Mouse (Mus musculus): Measurements from ENCODE around the gene Meis3.
A peak's percentile ranks its signal among the peaks of the same experiment; 100 is the strongest.

Meis3 gene

DNA sequence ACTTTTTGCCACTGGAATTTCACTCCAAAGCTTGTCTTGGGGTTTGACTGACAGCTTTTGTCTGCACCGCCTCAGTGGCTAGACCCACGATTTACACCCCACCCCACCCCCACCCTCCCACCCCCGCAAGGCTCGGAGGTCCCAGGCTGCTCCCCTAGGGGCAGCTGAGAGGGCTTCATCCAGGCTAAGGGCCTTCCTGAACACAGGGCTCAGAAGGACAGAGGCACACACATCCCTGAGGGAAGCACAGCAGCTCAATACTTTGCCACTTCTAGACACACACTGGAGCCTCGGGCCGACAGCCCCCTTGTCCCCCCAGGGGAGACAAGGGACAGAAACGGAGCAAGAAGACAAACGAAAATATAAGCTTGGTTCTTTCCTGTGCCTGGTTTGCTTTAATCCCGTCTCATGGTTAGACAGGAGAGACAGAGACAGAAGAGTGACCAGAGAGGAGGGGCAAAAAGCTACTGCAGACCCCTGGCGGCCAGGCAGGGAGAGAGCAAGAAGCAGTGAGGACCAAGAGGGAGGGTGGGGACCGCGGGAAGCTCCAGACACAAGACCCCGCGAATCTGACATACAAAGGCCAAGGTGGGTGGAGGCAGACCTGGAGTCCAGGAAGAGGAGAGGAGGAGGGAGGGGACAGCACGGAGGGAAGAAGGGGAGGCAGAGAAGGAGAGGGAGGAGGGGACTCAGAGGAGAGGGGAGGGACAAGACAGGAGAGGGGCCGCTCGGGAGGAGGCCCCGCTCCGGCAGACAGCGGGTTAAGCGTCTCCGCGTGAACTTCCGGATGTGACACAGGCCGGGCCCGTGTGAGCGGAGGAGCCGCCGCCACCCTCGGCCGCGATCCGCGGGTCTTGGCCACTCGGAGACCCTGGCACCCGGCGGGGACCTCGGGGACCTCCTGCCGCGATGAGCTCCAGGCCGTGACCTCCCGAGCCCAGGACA lies at the start of gene Meis3:
TSS of gene Meis3 (plus strand) at position 494 of the 945 bp plus-strand sequence.
- DNase-seq, result peak; percentile 87

- no peak for DNase-seq
These were observed 49.1 kb upstream of the Meis3 start for GRCm38 (mm10) chr7:16125829-16126228.

- DNase-seq, result no peak
These were observed 46.5 kb upstream of the Meis3 start for GRCm38 (mm10) chr7:16128344-16128743.

GRCm38 (mm10) chr7:16128899-16129298 lies 46.0 kb upstream of the Meis3 start:
- DNase-seq, result no peak

DNA sequence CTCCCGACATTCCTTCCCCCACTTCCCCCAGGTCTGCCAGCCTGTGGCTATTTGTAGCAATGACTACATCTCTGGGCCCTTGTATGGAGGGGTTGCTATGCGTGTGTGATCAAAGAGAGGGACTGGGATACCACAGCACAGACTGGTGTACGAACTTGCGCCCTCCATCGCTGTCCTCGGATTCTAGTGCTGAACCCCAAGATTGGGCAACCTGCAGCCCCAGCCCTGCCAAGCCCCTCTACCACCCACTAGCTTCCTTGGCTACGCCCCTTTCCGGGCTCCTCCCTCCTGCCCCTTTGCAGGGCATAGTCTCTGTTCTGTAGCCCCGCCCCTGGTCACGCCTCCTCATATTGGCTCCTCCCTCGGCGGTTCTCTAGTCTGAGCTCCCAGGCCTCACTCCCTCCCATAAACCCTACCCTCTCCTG lies 45.5 kb upstream of the Meis3 start, which contains the start of gene Slc8a2:
TSS of gene Slc8a2 (plus strand) at position 406 of the 425 bp plus-strand sequence.
- peak; percentile 88 for DNase-seq

DNA sequence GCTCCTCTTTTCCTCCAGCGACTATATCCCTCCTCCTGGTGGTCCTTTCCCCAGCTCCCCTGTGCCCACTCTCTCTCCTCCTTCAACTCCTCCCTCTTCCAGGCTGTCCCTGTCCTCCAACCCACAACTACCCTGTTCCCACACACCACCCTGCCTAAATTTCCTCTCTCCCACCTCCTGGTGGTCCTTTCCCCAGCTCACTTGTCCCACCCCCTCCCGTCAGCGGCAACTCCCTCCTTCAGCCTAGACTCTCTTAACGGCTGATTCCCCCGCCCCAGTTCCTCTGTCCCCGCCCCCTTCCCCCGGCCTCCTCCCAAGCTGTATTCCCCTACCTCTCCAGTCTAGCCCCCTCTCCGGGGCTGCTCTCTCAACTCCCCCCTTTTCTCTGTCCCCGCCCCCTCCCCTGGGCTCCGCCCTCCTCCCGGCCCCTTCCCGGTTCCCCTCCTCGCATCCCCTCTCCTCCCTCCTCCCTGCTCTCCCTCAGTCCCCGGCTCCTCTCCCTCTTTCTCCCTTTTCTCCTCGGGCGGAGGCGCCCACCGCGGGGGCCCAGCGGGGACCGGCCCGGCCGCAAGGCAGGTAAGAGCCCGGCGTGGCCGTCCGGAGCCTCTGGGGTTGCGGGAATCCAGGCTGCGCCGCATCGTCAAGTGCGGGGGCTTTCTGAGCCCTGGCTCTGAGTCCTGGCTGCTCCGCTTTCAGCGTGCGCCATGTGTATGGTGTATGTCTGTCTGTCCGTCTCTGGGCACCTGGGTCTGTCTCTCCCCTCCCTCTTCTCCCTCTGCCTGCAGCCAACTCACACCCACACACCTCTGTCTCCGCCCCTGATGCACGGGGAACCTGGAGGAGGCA lies 44.8 kb upstream of the Meis3 start:
- peak; percentile 90 for DNase-seq

DNA sequence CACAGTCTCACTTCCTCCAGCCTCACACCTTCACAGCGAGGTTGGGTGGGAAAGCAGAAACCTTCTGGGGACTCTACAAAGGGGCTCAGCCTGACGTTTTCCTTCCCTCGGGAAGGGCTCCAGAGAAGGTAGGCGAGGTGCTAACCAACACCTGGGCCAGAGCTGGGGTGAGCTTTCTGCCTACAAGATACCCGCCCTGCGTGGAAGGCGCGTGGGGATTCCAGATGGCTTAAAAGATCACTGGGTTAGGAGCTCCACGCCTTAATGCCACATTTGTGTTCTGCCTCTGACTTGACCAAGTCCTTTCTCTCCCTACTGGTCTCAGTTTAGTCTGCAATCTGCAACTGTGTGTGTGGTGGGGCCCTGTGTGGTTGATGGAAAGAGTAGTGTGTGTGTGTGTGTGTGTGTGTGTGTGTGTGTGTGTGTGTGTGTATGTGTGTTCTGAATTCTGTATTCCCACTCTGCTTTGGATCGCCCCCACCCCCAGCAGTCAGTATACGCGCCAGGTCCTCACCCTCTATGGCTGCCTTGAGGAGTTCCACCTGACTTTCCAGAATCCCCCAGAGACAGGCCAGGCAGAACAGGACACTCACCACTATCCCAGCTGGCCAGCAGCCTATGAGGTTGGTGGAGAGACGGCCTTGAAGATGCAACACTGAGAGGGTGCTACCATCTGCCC lies 43.8 kb upstream of the Meis3 start:
- no peak for DNase-seq

- DNase-seq, result peak; percentile 57
These were observed 42.7 kb upstream of the Meis3 start for GRCm38 (mm10) chr7:16132161-16132581.

- no peak for DNase-seq
These were observed 42.0 kb upstream of the Meis3 start for GRCm38 (mm10) chr7:16132926-16133325.

DNA sequence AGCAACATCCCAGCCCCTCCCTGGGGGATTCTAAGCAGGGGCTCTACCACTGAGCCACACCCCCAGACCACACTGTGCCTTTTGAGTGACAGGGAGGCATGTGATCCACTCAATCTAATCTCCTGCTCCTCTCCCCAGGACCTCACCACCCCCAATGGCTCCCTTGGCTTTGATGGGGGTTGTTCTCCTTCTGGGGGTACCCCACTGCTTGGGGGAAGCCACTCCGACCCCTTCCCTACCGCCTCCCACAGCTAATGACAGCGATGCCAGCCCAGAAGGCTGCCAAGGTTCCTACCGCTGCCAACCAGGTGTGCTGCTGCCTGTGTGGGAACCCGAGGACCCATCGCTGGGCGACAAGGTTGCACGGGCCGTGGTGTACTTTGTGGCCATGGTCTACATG lies 41.2 kb upstream of the Meis3 start:
- no peak for DNase-seq

DNA sequence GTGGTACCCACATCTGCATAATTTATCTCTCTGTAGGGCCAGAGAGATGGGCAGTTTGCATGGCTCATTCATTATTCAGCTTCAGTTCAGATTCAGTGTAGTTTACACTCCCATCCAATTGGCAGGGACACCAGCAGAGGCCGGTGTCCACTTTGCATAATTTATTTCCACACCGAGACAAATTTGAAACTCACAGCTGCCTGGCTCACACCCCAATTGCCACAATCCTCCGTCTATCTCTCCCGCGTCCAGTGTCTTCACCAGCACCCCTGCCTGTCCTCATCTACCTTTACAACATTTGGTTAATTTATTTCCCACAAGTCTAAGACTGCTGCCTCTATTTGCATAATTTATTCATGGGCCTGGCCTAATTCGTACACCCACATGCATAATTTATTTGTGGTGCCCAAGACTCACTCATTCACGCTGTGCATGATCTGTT lies 39.9 kb upstream of the Meis3 start:
- no peak for DNase-seq

DNA sequence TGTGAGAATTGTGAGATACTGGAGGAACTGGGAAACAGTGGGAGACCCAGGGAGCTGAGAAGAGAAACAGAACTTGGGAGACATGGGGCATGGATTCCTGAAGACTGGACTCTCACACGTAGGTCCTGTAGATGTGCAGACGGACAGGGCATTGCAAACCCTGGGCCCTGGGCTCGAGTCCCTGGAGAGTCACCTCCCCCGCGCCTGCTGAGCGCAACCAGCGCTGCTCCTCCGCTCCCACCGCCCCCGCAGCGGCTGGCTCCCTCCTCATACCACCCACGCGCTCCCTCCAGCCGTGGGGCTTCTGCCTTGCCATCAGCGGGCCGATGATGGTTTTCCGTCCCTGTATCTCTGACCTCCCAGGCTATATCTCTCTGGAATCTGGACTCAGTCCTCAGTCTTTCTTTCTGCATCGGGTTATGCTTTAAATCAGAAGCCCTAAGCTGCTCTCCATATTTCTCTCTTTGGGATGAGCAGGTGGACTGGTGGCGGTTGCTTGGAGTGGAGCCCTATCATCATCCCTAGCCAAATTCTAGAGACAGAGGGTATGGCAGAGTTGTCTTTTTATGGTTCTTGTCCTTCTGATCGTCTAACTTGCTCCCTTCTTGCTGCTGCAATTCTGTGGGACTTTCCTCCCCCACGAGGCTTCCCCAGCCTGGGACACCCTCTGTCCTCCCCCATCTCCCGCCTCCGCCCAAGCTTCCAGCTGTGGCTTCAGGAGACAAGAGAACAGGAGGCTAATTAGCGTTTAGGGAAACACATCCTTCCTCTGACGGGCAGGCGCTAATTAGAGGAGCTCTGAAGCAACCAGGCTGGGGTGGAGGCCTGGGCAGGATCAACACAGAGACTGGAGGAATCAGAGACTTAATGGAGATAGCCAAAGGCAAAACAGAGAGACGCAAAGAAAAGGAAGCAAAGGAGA lies 28.1 kb upstream of the Meis3 start:
- DNase-seq, result no peak

DNA sequence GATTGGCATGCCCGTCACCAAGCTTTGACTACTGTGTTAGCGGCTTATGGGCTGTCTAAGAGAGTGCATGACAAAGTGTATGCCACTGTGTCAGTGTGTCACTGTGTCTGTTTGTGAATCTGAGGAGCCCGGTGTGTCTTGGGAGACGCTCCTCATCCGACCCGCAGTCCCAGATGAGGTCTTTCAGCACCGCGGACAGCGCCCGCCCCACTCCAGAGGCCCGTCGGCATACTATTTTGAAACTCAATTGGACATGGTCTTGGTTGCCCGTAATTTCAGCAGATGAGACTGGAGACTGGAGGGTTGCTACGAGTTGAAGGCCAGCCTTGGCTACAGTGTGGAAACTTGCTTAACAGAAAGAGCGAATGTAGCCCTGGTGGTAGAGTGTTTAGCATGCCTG lies 27.2 kb upstream of the Meis3 start:
- DNase-seq, result peak; percentile 77

- DNase-seq, result no peak
These were observed 25.6 kb upstream of the Meis3 start for GRCm38 (mm10) chr7:16149241-16149640.

DNA sequence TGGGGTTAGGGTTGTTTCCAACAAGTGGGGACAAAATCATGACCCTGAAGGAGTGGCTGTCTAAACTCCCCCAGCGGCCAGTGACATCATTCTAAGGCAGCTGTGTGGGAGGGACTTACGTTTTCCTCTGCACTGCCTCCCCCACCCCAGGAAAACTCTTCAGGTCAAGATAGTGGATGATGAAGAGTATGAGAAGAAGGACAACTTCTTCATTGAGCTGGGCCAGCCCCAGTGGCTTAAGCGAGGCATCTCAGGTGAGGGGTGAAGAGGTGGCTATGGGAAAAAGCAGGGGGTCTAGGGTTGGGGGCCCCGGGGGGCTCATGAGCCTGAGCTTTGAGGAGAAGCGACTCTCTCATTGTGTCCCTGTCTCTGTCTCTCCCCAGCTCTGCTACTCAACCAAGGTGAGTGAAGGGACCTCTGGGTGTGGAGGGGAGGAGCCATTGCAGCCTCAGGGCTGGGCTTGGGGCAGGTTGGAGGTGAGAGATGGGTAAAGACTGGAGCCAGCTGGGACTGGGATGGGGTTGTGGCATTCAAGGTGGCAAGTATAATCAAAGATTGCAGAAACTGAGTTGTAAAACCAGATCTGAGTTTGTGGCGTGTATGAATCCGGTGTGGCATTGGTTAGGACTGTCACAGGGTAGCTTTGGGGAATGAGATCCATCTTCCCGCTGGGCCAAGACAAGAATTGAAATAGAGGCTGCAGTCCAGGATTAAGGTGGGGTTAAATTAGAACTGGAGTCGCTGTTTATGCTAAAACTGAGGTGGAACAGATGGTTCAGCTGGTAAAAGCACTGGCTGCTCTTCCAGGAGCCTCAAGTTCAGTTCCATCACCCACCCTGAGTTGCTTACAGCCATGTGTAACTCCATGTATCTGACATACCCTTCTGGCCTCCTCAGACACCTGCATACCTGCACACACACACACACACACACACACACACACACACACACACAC lies 24.4 kb upstream of the Meis3 start:
- DNase-seq, result no peak

DNA sequence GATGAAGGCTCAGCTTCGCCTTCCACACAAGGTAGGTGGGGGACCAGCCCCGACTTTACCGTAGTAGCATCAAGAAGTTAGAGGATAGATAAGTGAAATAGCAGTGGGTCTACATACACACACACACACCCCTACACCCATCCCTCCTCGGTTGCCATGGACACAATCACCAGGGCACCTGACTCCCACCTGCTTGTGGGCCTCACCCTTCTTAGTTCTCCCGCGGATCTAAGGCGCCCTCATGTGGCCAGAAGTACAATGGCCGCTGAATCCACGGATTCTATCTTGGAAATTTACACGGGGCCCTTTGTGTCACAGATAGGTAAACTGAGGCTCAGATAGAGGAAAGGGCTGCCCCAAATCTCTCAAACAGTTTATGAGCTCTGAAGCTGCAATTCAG lies 21.4 kb upstream of the Meis3 start:
- DNase-seq, result peak; percentile 73

GRCm38 (mm10) chr7:16155132-16155872 lies 19.6 kb upstream of the Meis3 start:
- DNase-seq, result no peak

- DNase-seq, result no peak
These were observed 18.7 kb upstream of the Meis3 start for GRCm38 (mm10) chr7:16156105-16156714.

DNA sequence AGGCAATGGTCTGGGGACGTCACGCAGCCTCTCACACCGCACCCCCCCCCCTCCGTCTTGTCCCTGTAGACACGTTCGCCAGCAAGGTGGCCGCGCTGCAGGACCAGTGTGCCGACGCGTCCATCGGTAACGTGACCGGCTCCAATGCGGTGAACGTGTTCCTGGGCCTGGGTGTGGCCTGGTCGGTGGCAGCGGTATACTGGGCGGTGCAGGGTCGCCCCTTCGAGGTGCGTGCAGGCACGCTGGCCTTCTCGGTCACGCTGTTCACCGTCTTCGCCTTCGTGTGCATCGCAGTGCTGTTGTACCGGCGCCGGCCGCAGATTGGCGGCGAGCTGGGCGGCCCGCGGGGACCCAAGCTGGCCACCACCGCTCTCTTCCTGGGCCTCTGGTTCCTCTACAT lies 16.2 kb upstream of the Meis3 start:
- DNase-seq, result peak; percentile 26

All from embryo, embryonic 11 days (tissue).